Mouse (Mus musculus) right cerebral cortex, postnatal 4 days (tissue): ENCODE results near the gene Cacna2d1.

ENCODE experiments used
- DNase-seq: peaks from one replicate; pipeline ENCODE4 v3.0.0-alpha.2; 2022

Cacna2d1 gene

GRCm38 (mm10) chr5:16166117-16166867, 231.8 kb downstream of the Cacna2d1 start:
- DNase-seq = no peak

- DNase-seq = no peak
These were observed 232.4 kb downstream of the Cacna2d1 start for GRCm38 (mm10) chr5:16166868-16167267.

- no peak for DNase-seq
These were observed 246.6 kb downstream of the Cacna2d1 start for GRCm38 (mm10) chr5:16181041-16181440.

GRCm38 (mm10) chr5:16184064-16184463, 249.6 kb downstream of the Cacna2d1 start:
- no peak for DNase-seq

GRCm38 (mm10) chr5:16187931-16188330, 253.4 kb downstream of the Cacna2d1 start:
- no peak for DNase-seq

- no peak for DNase-seq
These were observed 255.4 kb downstream of the Cacna2d1 start for GRCm38 (mm10) chr5:16189878-16190277.

GRCm38 (mm10) chr5:16191165-16191564, 256.7 kb downstream of the Cacna2d1 start:
- no peak for DNase-seq

- DNase-seq = no peak
These were observed 265.3 kb downstream of the Cacna2d1 start for GRCm38 (mm10) chr5:16199816-16200215.

GRCm38 (mm10) chr5:16221960-16222359, 287.5 kb downstream of the Cacna2d1 start:
- no peak for DNase-seq

- DNase-seq = no peak
These were observed 290.9 kb downstream of the Cacna2d1 start for GRCm38 (mm10) chr5:16225359-16225758.

- DNase-seq = no peak
These were observed 294.9 kb downstream of the Cacna2d1 start for GRCm38 (mm10) chr5:16229384-16229783.

GRCm38 (mm10) chr5:16231477-16231876, 297.0 kb downstream of the Cacna2d1 start:
- no peak for DNase-seq

- no peak for DNase-seq
These were observed 300.4 kb downstream of the Cacna2d1 start for GRCm38 (mm10) chr5:16234891-16235290.

GRCm38 (mm10) chr5:16235864-16236263, 301.4 kb downstream of the Cacna2d1 start:
- DNase-seq = no peak

GRCm38 (mm10) chr5:16236608-16237007, 302.1 kb downstream of the Cacna2d1 start:
- DNase-seq = peak; percentile 44

GRCm38 (mm10) chr5:16237972-16238371, 303.5 kb downstream of the Cacna2d1 start:
- peak; percentile 32 for DNase-seq

GRCm38 (mm10) chr5:16240255-16240654, 305.8 kb downstream of the Cacna2d1 start:
- no peak for DNase-seq

- no peak for DNase-seq
These were observed 309.1 kb downstream of the Cacna2d1 start for GRCm38 (mm10) chr5:16243599-16243998.

- no peak for DNase-seq
These were observed 318.4 kb downstream of the Cacna2d1 start for GRCm38 (mm10) chr5:16252738-16253513.

GRCm38 (mm10) chr5:16253768-16254167, 319.3 kb downstream of the Cacna2d1 start:
- DNase-seq = no peak

GRCm38 (mm10) chr5:16265385-16265784, 330.9 kb downstream of the Cacna2d1 start:
- DNase-seq = no peak

GRCm38 (mm10) chr5:16277058-16277457, 342.6 kb downstream of the Cacna2d1 start:
- no peak for DNase-seq

- DNase-seq = no peak
These were observed 346.7 kb downstream of the Cacna2d1 start for GRCm38 (mm10) chr5:16281229-16281628.

GRCm38 (mm10) chr5:16293223-16293622, 358.7 kb downstream of the Cacna2d1 start:
- peak; percentile 50 for DNase-seq
